Mouse (Mus musculus) CH12.LX (cell line): ENCODE data around the gene Gm20388. TPM values are rescaled to one million over a fixed set of nuclear protein-coding genes. Genes with fewer than 3 reads are reported as not detected.

Experiments
- DNase-seq: peaks from one replicate; pipeline ENCODE4 v3.0.0-alpha.2; 2013; ENCODE audit errors: extremely low read depth
- H3K27ac ChIP-seq: 2 replicates; pipeline ENCODE4 v1.5.1; 2012; ENCODE audit warnings: low read depth, mild to moderate bottlenecking, control low read depth, moderate library complexity; ENCODE audit not compliant: insufficient read depth
- H3K27me3 ChIP-seq: replicated peaks from 2 replicates; pipeline ENCODE3; 2012; ENCODE audit warnings: inconsistent platforms
- H3K36me3 ChIP-seq, 2 experiments: replicated peaks in 1 of 2; 2 replicates each; pipeline versions ENCODE3 to v1.6.1; 2012; ENCODE audit warnings: inconsistent platforms in 1 of 2, low read length in 1 of 2, mild to moderate bottlenecking in 1 of 2, mixed read lengths in 1 of 2, moderate library complexity in 1 of 2; ENCODE audit not compliant: control insufficient read depth in 1 of 2, insufficient read depth in 1 of 2
- H3K4me1 ChIP-seq, 2 experiments: 2 replicates each; pipeline ENCODE4 v1.6.1; 2012; ENCODE audit warnings: inconsistent platforms in 1 of 2, moderate library complexity in 1 of 2; ENCODE audit not compliant: insufficient read depth in 2 of 2, control insufficient read depth in 1 of 2
- H3K4me2 ChIP-seq: 2 replicates; pipeline ENCODE4 v1.6.1; 2012; ENCODE audit warnings: low read depth, mild to moderate bottlenecking, control low read depth; ENCODE audit not compliant: poor library complexity, insufficient read depth, severe bottlenecking
- H3K4me3 ChIP-seq, 3 experiments: fragments of 150-350 bp in 1 of 3; sonication (generic) in 1 of 3; replicated peaks in 1 of 3; 2 replicates each; pipeline versions ENCODE3 to v1.5.1; 2011 to 2012; ENCODE audit warnings: low read depth in 2 of 3, low read length in 2 of 3, mild to moderate bottlenecking in 2 of 3, moderate library complexity in 2 of 3, control low read depth in 1 of 3, improper control_type of control experiment in 1 of 3, inconsistent platforms in 1 of 3, mixed read lengths in 1 of 3; ENCODE audit not compliant: poor library complexity in 1 of 3
- H3K79me2 ChIP-seq: replicated peaks from 2 replicates; pipeline ENCODE4 v1.6.1; 2012; ENCODE audit warnings: mild to moderate bottlenecking, moderate library complexity; ENCODE audit not compliant: control insufficient read depth, poor library complexity, insufficient read depth, severe bottlenecking; ENCODE audit errors: extremely low read depth
- H3K9ac ChIP-seq: 2 replicates; pipeline ENCODE4 v1.6.1; 2012; ENCODE audit warnings: low read depth, mild to moderate bottlenecking, control low read depth, moderate library complexity; ENCODE audit not compliant: insufficient read depth
- H3K9me3 ChIP-seq: replicated peaks from 2 replicates; pipeline ENCODE3; 2012; ENCODE audit warnings: low read length, inconsistent platforms, mixed read lengths
- CHD1 ChIP-seq: IDR thresholded peaks from 2 replicates; pipeline ENCODE4 v1.6.1; 2012; ENCODE audit warnings: low read depth, low read length, improper control_type of control experiment, inconsistent platforms
- CTCF ChIP-seq, 2 experiments: IDR thresholded peaks in 1 of 2; conservative IDR thresholded peaks in 1 of 2; 2 replicates each; pipeline ENCODE4 v1.5.1; 2011 to 2012; ENCODE audit warnings: low read depth in 2 of 2, low read length in 2 of 2, improper control_type of control experiment in 1 of 2, inconsistent platforms in 1 of 2, mild to moderate bottlenecking in 1 of 2, moderate library complexity in 1 of 2
- E2F4 ChIP-seq: IDR thresholded peaks from 2 replicates; pipeline ENCODE4 v1.6.1; 2011; ENCODE audit warnings: low read depth, low read length, improper control_type of control experiment; ENCODE audit not compliant: insufficient replicate concordance
- ETS1 ChIP-seq: conservative IDR thresholded peaks from 2 replicates; pipeline ENCODE4 v1.6.1; 2012; ENCODE audit warnings: low read depth, mild to moderate bottlenecking, inconsistent platforms, low read length, improper control_type of control experiment, moderate library complexity
- IRF4 ChIP-seq: IDR thresholded peaks from 2 replicates; pipeline ENCODE4 v1.6.1; 2014; ENCODE audit warnings: low read depth, mild to moderate bottlenecking, inconsistent platforms, low read length, improper control_type of control experiment
- JUND ChIP-seq: conservative IDR thresholded peaks from 2 replicates; pipeline ENCODE4 v1.6.1; 2011; ENCODE audit warnings: low read depth, low read length, improper control_type of control experiment
- KAT2A ChIP-seq: IDR thresholded peaks from 2 replicates; pipeline ENCODE4 v1.6.1; 2012; ENCODE audit warnings: low read length, improper control_type of control experiment, inconsistent platforms; ENCODE audit not compliant: insufficient replicate concordance
- MAZ ChIP-seq: IDR thresholded peaks from 2 replicates; pipeline ENCODE4 v1.6.1; 2012; ENCODE audit warnings: low read depth, mild to moderate bottlenecking, inconsistent platforms, low read length, improper control_type of control experiment, moderate library complexity
- MEF2A ChIP-seq: IDR thresholded peaks from 2 replicates; pipeline ENCODE4 v1.6.1; 2014; ENCODE audit warnings: low read depth, mild to moderate bottlenecking, inconsistent platforms, low read length, improper control_type of control experiment, borderline replicate concordance
- MXI1 ChIP-seq: IDR thresholded peaks from 2 replicates; pipeline ENCODE4 v1.6.1; 2011; ENCODE audit warnings: mild to moderate bottlenecking, low read depth, low read length, improper control_type of control experiment
- MYC ChIP-seq: IDR thresholded peaks from 2 replicates; pipeline ENCODE4 v1.6.1; 2011; ENCODE audit warnings: low read depth, mild to moderate bottlenecking, improper control_type of control experiment, low read length
- NELFE ChIP-seq: IDR thresholded peaks from 2 replicates; pipeline ENCODE4 v1.6.1; 2011; ENCODE audit warnings: low read depth, low read length, improper control_type of control experiment
- NRF1 ChIP-seq: IDR thresholded peaks from 2 replicates; pipeline ENCODE4 v1.6.1; 2014; ENCODE audit warnings: low read depth, mild to moderate bottlenecking, inconsistent platforms, low read length, improper control_type of control experiment, moderate library complexity
- RCOR1 ChIP-seq: conservative IDR thresholded peaks from 2 replicates; pipeline ENCODE4 v1.6.1; 2012; ENCODE audit warnings: low read depth, mild to moderate bottlenecking, inconsistent platforms, low read length, improper control_type of control experiment
- SIN3A ChIP-seq: IDR thresholded peaks from 2 replicates; pipeline ENCODE4 v1.6.1; 2012; ENCODE audit warnings: low read length, improper control_type of control experiment, inconsistent platforms
- TBP ChIP-seq: conservative IDR thresholded peaks from 2 replicates; pipeline ENCODE4 v1.6.1; 2011; ENCODE audit warnings: low read depth, low read length, improper control_type of control experiment
- TCF12 ChIP-seq: IDR thresholded peaks from 2 replicates; pipeline ENCODE4 v1.6.1; 2014; ENCODE audit warnings: low read depth, mild to moderate bottlenecking, inconsistent platforms, low read length, improper control_type of control experiment
- USF1 ChIP-seq: IDR thresholded peaks from 2 replicates; pipeline ENCODE4 v1.6.1; 2014; ENCODE audit warnings: low read depth, mild to moderate bottlenecking, inconsistent platforms, low read length, improper control_type of control experiment
- USF2 ChIP-seq: conservative IDR thresholded peaks from 2 replicates; pipeline ENCODE4 v1.6.1; 2011; ENCODE audit warnings: low read depth, low read length, improper control_type of control experiment
- ZC3H11A ChIP-seq: IDR thresholded peaks from 2 replicates; pipeline ENCODE4 v1.6.1; 2012; ENCODE audit warnings: low read depth, mild to moderate bottlenecking, inconsistent platforms, low read length, improper control_type of control experiment
- ZKSCAN1 ChIP-seq: IDR thresholded peaks from 2 replicates; pipeline ENCODE4 v1.6.1; 2012; ENCODE audit warnings: low read depth, inconsistent platforms, low read length, improper control_type of control experiment, borderline replicate concordance
- dilution Hi-C: fragments of 300-500 bp; cut with MboI; formaldehyde crosslinking; loops from 2 replicates; pipeline ENCODE4 v1.14.3; 2020; ENCODE audit warnings: low sequenced_read_pairs; ENCODE audit not compliant: extremely low pct_unique_long_range_greater_than_20kb, extremely low pct_ligation_motif_present
- in situ Hi-C: fragments of 300-500 bp; cut with MboI; formaldehyde crosslinking; loops from 3 replicates; pipeline ENCODE4 v1.14.3; 2019; ENCODE audit warnings: low sequenced_read_pairs, low pct_ligation_motif_present, low pct_unique_long_range_greater_than_20kb, mixed read lengths
- polyA plus RNA-seq: library from polyadenylated mRNA; unstranded; fragments of >175 nt; gene quantifications from 2 replicates; pipeline ENCODE4 v1.2.1, GENCODE M21; 2012; ENCODE audit warnings: low read depth; ENCODE audit not compliant: insufficient read length
- total RNA-seq, 2 experiments: library from RNA; depleted of rRNA; stranded (reverse); fragments of 300-350 nt in 1 of 2; fragments of >200 nt in 1 of 2; gene quantifications; 2 replicates each; pipeline ENCODE4 v1.2.3; 2012 to 2014

Gm20388 gene
- total and polyA plus RNA-seq, 3 experiments: 14.8 to 26.3 (median 22.2) TPM

GRCm38 (mm10) chr8:122901892-122902515 lies 2991.4 kb downstream of the Gm20388 start:
- H3K27ac ChIP-seq: no peak overlapping the region
- in situ Hi-C loops: loop anchor here (10.0 kb wide), 2 partner anchors 153 to 203 kb away; partner anchors contain the start of gene Rpl13
- H3K79me2 ChIP-seq: peaks cover 33% of the 10 kb centered on the region
- no peaks in the 10 kb centered on the region for H3K9me3 ChIP-seq
- H3K4me2 ChIP-seq: no peak overlapping the region
- H3K27me3 ChIP-seq: no peaks in the 10 kb centered on the region
- H3K36me3 ChIP-seq: peaks cover 64 to 95% of the 10 kb centered on the region in 2 experiments
- no peak overlapping the region for H3K9ac ChIP-seq
- no peak for TF ChIP-seq TCF12
- no peak for TF ChIP-seq CTCF (conservative IDR thresholded peaks at IDR 0.05 in 1 of 2, IDR thresholded peaks at IDR 0.05 in 1 of 2; ENCODE audit: low read depth in 2 of 2, low read length in 2 of 2)
- TF ChIP-seq CHD1: no peak
- no peak for TF ChIP-seq NRF1
- TF ChIP-seq MYC: no peak
- no peak for TF ChIP-seq ZKSCAN1
- TF ChIP-seq NELFE: no peak
- no peak for TF ChIP-seq MEF2A
- no peak for TF ChIP-seq USF2
- no peak for TF ChIP-seq ZC3H11A
- no peak for TF ChIP-seq USF1
- TF ChIP-seq ETS1: no peak
- no peak for TF ChIP-seq MXI1
- TF ChIP-seq JUND: no peak
- no peak for TF ChIP-seq E2F4
- H3K4me3 ChIP-seq: no peak overlapping the region
- H3K4me1 ChIP-seq: peaks cover 6 to 33% of the 10 kb centered on the region in 2 experiments
- dilution Hi-C loops: no loop called here
- DNase-seq: no peak

GRCm38 (mm10) chr8:122902581-122902980 lies 2991.9 kb downstream of the Gm20388 start:
- Histone ChIP-seq H3K36me3 (peaks cover 64 to 95% of the 10 kb centered on the region in 2 experiments), H3K4me3 (no peak overlapping the region), H3K9ac (no peak overlapping the region), H3K9me3 (no peaks in the 10 kb centered on the region), H3K27ac (no peak overlapping the region), H3K79me2 (peaks cover 37% of the 10 kb centered on the region), H3K4me2 (no peak overlapping the region), H3K27me3 (no peaks in the 10 kb centered on the region), H3K4me1 (peaks cover 6 to 33% of the 10 kb centered on the region in 2 experiments)
- no peak for DNase-seq
- no peak for TF ChIP-seq SIN3A
- no peak for TF ChIP-seq RCOR1
- TF ChIP-seq MEF2A: no peak
- no peak for TF ChIP-seq MAZ
- TF ChIP-seq KAT2A: no peak
- TF ChIP-seq IRF4: no peak
- TF ChIP-seq TBP: no peak
- no peak for TF ChIP-seq TCF12
- TF ChIP-seq NRF1: no peak
- in situ Hi-C loops: loop anchor here (10.0 kb wide), 2 partner anchors 152 to 202 kb away; partner anchors contain the start of gene Rpl13
- dilution Hi-C loops: no loop called here
